Mouse (Mus musculus) liver, postnatal 0 days (tissue): Measurements from ENCODE around the gene Fam240b. TPM values are rescaled to one million over a fixed set of nuclear protein-coding genes. Genes with fewer than 3 reads are reported as not detected.

Source experiments
- ATAC-seq: fragments of 200-750 bp; cut with Nextera tagmentation; 2 replicates; pipeline ENCODE4 v1.8.0; 2017; ENCODE audit warnings: mild to moderate bottlenecking, moderate library complexity
- DNase-seq: peaks from one replicate; pipeline ENCODE4 v3.0.0-alpha.2; 2016
- H3K27ac ChIP-seq: fragments of 300-500 bp; sonication (generic); 2 replicates; pipeline ENCODE4 v1.5.1; 2014; ENCODE audit warnings: antibody characterized with exemption, moderate library complexity, mild to moderate bottlenecking, low read depth
- H3K27me3 ChIP-seq: fragments of 300-500 bp; sonication (generic); 2 replicates; pipeline ENCODE4 v1.6.1; 2014; ENCODE audit warnings: low read length, control low read depth, mixed read lengths; ENCODE audit not compliant: insufficient read depth
- H3K36me3 ChIP-seq: fragments of 300-500 bp; sonication (generic); replicated peaks from 2 replicates; pipeline ENCODE4 v1.6.1; 2014; ENCODE audit warnings: mild to moderate bottlenecking, control low read depth, low read length, moderate library complexity, mixed read lengths; ENCODE audit not compliant: insufficient read depth
- H3K4me1 ChIP-seq: fragments of 300-500 bp; sonication (generic); 2 replicates; pipeline ENCODE4 v1.6.1; 2014; ENCODE audit warnings: antibody characterized with exemption, mild to moderate bottlenecking, control low read depth; ENCODE audit not compliant: insufficient read depth
- H3K4me2 ChIP-seq: fragments of 300-500 bp; sonication (generic); 2 replicates; pipeline ENCODE4 v1.6.1; 2014; ENCODE audit warnings: low read depth, mild to moderate bottlenecking, low read length, moderate library complexity, mixed read lengths
- H3K4me3 ChIP-seq: fragments of 300-500 bp; sonication (generic); 2 replicates; pipeline ENCODE4 v1.5.1; 2014; ENCODE audit warnings: low read depth, low read length
- H3K9ac ChIP-seq: fragments of 300-500 bp; sonication (generic); replicated peaks from 2 replicates; pipeline ENCODE4 v1.6.1; 2014; ENCODE audit warnings: mild to moderate bottlenecking, moderate library complexity
- H3K9me3 ChIP-seq: fragments of 300-500 bp; sonication (generic); 2 replicates; pipeline ENCODE4 v1.6.1; 2016; ENCODE audit warnings: mild to moderate bottlenecking, control low read depth, low read length, mixed read lengths
- CTCF ChIP-seq: sonication (generic); IDR thresholded peaks from 2 replicates; pipeline ENCODE4 v1.5.1; 2016; ENCODE audit warnings: antibody characterized with exemption, low read depth
- EP300 ChIP-seq: IDR thresholded peaks from 2 replicates; pipeline ENCODE4 v1.6.1; 2016; ENCODE audit warnings: antibody characterized with exemption, low read depth, mild to moderate bottlenecking
- WGBS: fragments of 180-500 bp; shearing (Covaris S2); extraction: QIAGEN DNeasy Blood & Tissue Kit; methylation state at CpG from one replicate; pipeline ENCODE4 v1.1.7; 2014; ENCODE audit not compliant: insufficient replicate concordance; 5-methylcytosine and 5-hydroxymethylcytosine counted together
- polyA plus RNA-seq: library from polyadenylated mRNA; unstranded; fragments of >200 nt; fragmentation: Nextera tagmentation; extraction: Ambion mirVana; gene quantifications from 2 replicates; pipeline ENCODE4 v1.2.1, GENCODE M21; 2015

The Fam240b gene
- polyA plus RNA-seq, 1 experiment from 2014 or later = not detected

DNA sequence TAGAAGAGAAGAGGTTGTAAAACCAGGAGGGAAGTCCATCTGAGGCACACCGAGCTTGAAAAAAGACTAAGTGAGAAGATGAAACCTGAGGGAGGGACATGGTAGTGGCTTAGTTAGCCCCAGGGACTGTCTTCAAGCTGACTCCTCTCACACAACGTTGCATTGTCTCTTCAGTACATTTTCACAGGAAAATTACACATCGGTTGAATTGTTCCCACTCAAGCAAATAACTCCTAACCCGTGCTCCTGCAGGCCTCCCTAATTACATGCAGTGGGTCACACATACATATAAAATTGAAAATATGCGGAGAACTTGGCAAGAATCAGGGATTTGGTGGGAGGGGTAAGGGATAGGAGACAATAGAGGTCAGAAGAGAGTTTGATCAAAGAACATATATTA lies 4.0 kb downstream of the Fam240b start:
- no peaks in the 10 kb centered on the region for H3K4me1 ChIP-seq
- no peaks in the 10 kb centered on the region for H3K9me3 ChIP-seq
- no peak overlapping the region for H3K9ac ChIP-seq
- DNase-seq = no peak
- no peak overlapping the region for H3K4me2 ChIP-seq
- no peaks in the 10 kb centered on the region for H3K27me3 ChIP-seq
- no peak overlapping the region for H3K27ac ChIP-seq
- H3K36me3 ChIP-seq = no peaks in the 10 kb centered on the region
- ATAC-seq = no peak
- TF ChIP-seq CTCF (no peak), EP300 (no peak)
- no peak overlapping the region for H3K4me3 ChIP-seq
- 73% methylated on average over 5 of the region's 5 CpGs for whole genome bisulfite sequencing

DNA sequence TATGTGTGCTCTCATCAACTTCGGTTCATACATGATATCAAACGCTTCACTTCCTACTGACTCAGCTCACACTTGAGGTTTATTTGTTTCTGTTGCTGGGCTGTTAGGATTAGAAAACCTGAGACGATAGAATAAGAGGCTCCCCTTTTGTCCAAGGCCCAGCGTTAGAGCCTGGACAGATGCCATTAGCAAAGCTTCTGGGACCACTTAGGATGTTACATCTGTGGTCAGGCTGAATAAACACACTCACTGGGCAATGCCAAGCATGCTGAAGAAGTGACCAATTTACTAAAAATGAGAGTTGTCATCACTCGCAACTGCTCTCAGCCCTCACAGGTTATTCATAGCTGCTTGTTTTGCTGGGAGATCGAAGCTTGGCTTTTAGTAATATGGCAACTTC lies 7.7 kb downstream of the Fam240b start:
- Histone ChIP-seq H3K4me1 (no peaks in the 10 kb centered on the region), H3K9ac (no peak overlapping the region), H3K27me3 (no peaks in the 10 kb centered on the region), H3K4me3 (no peak overlapping the region), H3K9me3 (no peaks in the 10 kb centered on the region), H3K27ac (no peak overlapping the region), H3K4me2 (no peak overlapping the region), H3K36me3 (no peaks in the 10 kb centered on the region)
- DNase-seq (no peak), ATAC-seq (no peak)
- TF ChIP-seq CTCF = no peak
- no peak for TF ChIP-seq EP300
- 79% methylated on average over 6 of the region's 6 CpGs for WGBS

DNA sequence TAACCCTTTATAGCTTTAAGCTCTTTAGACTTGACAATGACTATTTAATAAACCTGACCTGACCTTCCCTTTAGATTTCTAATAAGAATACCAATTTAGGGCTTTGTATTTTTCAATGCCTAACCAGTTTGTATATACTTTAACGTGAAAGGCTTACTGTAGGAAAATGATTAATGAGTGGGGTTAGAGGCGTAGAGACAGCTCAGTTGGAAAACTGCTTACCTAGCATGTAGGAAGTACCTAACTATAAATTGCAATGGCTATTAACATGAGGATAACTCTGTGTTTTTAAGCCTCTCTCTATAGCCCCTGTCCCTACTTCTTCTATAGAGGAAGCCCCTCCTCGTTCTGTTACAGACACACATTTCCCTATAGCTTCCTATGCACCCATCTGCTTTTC lies 17.6 kb downstream of the Fam240b start:
- WGBS = 65% methylated on average over 3 of the region's 3 CpGs
- DNase-seq (no peak), ATAC-seq (no peak)
- Histone ChIP-seq H3K9me3 (no peaks in the 10 kb centered on the region), H3K4me3 (no peak overlapping the region), H3K4me1 (no peaks in the 10 kb centered on the region), H3K36me3 (no peaks in the 10 kb centered on the region), H3K27ac (no peak overlapping the region), H3K4me2 (no peak overlapping the region), H3K9ac (no peak overlapping the region), H3K27me3 (no peaks in the 10 kb centered on the region)
- TF ChIP-seq EP300 = no peak
- TF ChIP-seq CTCF = no peak

DNA sequence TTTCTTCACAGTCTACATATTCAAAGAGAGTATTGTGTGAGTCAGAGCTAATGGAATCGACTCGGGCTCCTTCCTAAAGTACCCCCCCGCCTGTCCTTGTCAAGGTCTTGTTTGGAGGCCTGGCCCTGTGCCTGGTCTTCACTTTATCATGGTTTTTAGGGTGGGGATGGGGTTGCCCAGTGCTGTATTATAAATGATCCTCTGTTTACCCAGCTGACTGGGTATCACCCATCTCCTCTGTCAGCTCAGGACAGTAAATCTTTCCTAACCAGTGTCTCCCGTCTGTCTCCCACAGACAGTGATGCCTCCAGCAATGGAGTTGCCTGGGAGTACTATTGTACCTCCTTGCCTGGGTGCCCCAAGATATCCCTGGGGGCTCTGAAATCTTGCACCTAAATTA lies 19.6 kb downstream of the Fam240b start:
- H3K4me1 ChIP-seq = no peaks in the 10 kb centered on the region
- no peak for ATAC-seq
- no peak overlapping the region for H3K4me2 ChIP-seq
- H3K36me3 ChIP-seq = no peaks in the 10 kb centered on the region
- H3K9ac ChIP-seq = no peak overlapping the region
- TF ChIP-seq CTCF = no peak
- TF ChIP-seq EP300 = no peak
- no peak for DNase-seq
- H3K9me3 ChIP-seq = 0 out of 2 replicates have a peak, but pooled peaks cover 2% of the 10 kb centered on the region
- no peaks in the 10 kb centered on the region for H3K27me3 ChIP-seq
- no peak overlapping the region for H3K27ac ChIP-seq
- WGBS = 69% methylated on average over 4 of the region's 4 CpGs
- H3K4me3 ChIP-seq = no peak overlapping the region

DNA sequence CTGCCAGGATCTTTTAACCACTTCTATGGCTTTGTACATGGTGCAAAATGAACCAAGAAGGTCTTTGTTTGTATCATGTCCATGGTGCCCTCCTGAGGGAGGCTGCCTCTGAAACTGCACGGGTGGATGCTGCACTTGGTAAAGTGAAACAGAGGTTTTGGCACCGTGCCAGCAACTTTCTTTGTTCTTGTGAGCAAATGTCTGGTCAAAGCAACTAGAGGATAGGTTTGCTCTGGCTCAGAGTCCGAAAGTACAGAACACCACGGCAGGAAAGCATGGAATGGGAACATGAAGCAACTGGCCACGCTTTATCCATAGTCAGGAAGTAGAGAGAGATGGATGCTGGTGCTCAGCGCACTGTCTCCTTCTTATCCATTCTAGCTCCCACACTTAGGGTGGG lies 29.7 kb downstream of the Fam240b start:
- DNase-seq = peak; percentile 63
- no peaks in the 10 kb centered on the region for H3K9me3 ChIP-seq
- WGBS = 59% methylated on average over 6 of the region's 6 CpGs
- H3K27ac ChIP-seq = no peak overlapping the region
- TF ChIP-seq EP300 (no peak), CTCF (no peak)
- H3K36me3 ChIP-seq = no peaks in the 10 kb centered on the region
- H3K27me3 ChIP-seq = no peaks in the 10 kb centered on the region
- ATAC-seq = peak; percentile 78
- no peaks in the 10 kb centered on the region for H3K4me1 ChIP-seq
- no peak overlapping the region for H3K4me3 ChIP-seq
- H3K4me2 ChIP-seq = no peak overlapping the region
- no peak overlapping the region for H3K9ac ChIP-seq

DNA sequence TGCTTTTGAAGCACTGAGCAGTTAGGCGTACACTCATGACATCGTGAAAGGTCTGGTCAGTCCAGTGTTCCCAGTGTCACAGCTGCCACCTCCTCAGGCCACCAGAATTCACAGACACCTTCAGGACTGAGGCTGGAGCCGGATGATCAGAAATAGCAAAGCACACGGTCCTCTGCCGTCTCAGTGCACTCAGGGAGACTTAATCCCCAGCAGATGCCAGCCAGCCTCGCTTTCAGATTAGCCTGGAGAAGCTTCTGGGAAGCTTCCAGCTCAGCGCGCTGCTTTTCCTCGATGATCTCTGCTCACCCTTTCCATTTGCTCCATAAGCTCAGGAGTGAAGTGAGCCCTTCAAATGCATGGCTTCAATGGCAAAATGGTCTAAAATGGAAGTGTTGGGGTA lies 32.4 kb downstream of the Fam240b start:
- no peaks in the 10 kb centered on the region for H3K4me1 ChIP-seq
- peaks cover 2% of the 10 kb centered on the region; the same call in 1 of the 2 replicates for H3K9me3 ChIP-seq
- H3K27me3 ChIP-seq = no peaks in the 10 kb centered on the region
- H3K4me3 ChIP-seq = no peak overlapping the region
- no peak overlapping the region for H3K4me2 ChIP-seq
- H3K27ac ChIP-seq = no peak overlapping the region
- WGBS = 68% methylated on average over 9 of the region's 9 CpGs
- no peak overlapping the region for H3K9ac ChIP-seq
- ATAC-seq (no peak), DNase-seq (no peak)
- H3K36me3 ChIP-seq = no peaks in the 10 kb centered on the region
- TF ChIP-seq CTCF (no peak), EP300 (no peak)

DNA sequence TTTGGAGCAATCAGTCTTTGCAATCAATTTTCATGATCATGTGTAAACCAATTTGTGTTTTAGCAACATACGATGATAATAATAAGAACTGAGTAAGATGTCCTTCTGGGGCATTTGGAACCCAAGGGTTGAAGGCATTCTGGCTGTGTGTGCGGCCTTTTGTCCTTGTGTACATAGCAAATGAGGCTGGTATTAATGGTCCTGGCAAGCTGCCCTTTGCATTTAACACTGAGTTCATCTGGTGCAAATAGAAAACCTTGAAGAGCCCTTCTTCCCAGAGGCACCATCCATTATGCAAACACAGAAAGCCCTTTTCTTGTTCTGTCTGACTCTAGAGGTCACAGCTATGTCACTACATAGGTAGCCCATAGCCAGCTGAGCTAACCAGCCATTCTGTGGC lies 35.0 kb downstream of the Fam240b start:
- WGBS = 76% methylated on average over 2 of the region's 2 CpGs
- Histone ChIP-seq H3K36me3 (no peaks in the 10 kb centered on the region), H3K4me3 (no peak overlapping the region), H3K4me2 (no peak overlapping the region), H3K9me3 (peaks cover 2% of the 10 kb centered on the region; the same call in 1 of the 2 replicates), H3K27me3 (no peaks in the 10 kb centered on the region), H3K4me1 (no peaks in the 10 kb centered on the region), H3K9ac (no peak overlapping the region), H3K27ac (no peak overlapping the region)
- no peak for DNase-seq
- TF ChIP-seq EP300 (no peak), CTCF (no peak)
- ATAC-seq = no peak
